Mouse (Mus musculus) bone marrow macrophage, adult 2 months (primary cell): ENCODE results near the gene Glb1.

Experiments
- CTCF ChIP-seq: IDR thresholded peaks from 2 replicates; pipeline ENCODE4 v1.5.1; 2012; ENCODE audit warnings: low read depth, mild to moderate bottlenecking, low read length, moderate library complexity
- POLR2A ChIP-seq: IDR thresholded peaks from 2 replicates; pipeline ENCODE4 v1.6.1; 2012; ENCODE audit warnings: mild to moderate bottlenecking, low read depth, low read length, borderline replicate concordance

DNA sequence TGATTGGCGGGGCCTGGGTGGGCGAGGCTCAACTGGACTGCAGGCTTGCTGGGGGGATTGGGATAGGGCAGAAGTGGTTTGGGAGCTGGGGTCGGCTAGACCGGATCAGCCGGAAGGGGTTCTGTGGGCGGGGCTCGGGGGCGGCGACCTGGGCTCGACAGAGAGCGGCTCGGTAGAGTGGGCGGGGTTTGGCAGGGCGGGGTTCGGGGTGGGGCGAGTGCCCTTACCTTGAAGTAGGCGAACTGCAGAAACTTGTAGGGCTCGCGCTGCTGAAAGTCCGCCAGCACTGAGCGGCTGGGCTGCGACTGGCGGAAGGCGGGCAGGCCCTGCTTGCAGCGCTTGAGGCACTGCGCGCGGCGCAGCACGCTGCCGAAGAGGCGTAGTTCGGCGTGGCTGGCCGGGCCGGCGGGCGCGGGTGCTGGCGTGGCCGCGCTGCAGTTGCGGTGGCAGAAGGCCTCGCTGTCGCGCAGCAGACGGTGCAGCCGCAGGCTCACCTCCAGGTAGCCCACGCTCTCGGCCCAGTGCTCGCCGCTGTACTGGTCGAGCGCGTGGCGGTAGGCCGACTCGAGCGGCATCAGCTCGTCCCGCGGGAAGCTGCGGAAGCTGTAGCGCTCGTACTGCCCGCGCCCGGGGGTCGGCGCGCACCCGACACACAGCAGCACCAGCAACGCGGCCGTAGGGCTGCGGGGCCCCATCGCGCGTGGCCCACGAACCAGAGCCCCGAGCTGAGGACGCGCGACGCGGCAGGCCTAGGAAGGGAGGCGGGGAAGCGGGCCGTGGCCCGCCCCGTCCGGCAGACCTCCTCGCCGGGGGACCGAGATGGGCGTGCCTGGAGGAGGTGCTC is 10.7 kb upstream of the Glb1 start, which contains the start of gene Crtap:
- no peak for TF ChIP-seq CTCF
- TF ChIP-seq POLR2A = no peak
